In the genomic region with DNA sequence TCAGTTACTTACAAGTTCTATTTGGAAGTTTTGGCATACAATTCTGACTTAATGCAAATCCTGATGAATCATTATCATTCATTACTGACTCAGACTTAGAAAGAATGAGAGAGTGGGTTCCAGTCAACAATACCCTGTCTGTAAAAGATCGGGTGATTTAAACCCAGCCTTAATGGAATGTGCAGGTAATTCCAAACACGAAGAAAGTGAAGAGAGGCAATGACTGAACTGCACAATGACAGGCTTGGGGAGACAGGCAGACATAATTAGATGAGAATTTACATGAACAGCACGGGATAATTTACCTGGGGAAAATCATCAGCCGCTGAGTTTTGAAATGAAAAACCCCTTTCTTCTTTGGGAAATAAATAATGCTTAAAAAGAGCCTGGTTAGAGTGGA, we compare ENCODE assay signal across 17 mouse cellular contexts.
DNase-seq lines count a peak whose midpoint lies in the region; ATAC-seq and TF ChIP-seq lines count a peak whose summit lies in the region.
"Had no signal": no experiment of that assay in that cellular context is flagged by ENCODE, and none has a peak within 500 bp of the region (broad histone marks: within the 10 kb centered on the region; RNA-seq: fewer than 3 reads in every experiment).

No protein-coding gene starts in this region.

- H3K36me3 ChIP-seq in forebrain, embryonic 15.5 days = no peaks in the 10 kb centered on the region
- H3K36me3 ChIP-seq in forebrain, embryonic 11.5 days (ENCODE audit: control insufficient read depth, insufficient read depth, low read length) = no peaks in the 10 kb centered on the region
- no peaks in the 10 kb centered on the region for H3K36me3 ChIP-seq in midbrain, embryonic 16.5 days (ENCODE audit: control insufficient read depth, insufficient read depth, low read length)
- no peaks in the 10 kb centered on the region for H3K36me3 ChIP-seq in midbrain, postnatal 0 days (ENCODE audit: insufficient read depth, low read length)
- H3K36me3 ChIP-seq in forebrain, embryonic 16.5 days (ENCODE audit: control insufficient read depth, insufficient read depth) = no peaks in the 10 kb centered on the region
- H3K36me3 ChIP-seq in intestine, embryonic 16.5 days (ENCODE audit: control insufficient read depth, insufficient read depth, low read length) = no peaks in the 10 kb centered on the region
- H3K36me3 ChIP-seq: embryonic facial prominence, embryonic 13.5 days; heart, embryonic 15.5 days had no signal

- H3K9ac ChIP-seq in forebrain, embryonic 15.5 days (replicated peaks) = no peak overlapping the region
- no peak overlapping the region for H3K9ac ChIP-seq in forebrain, embryonic 11.5 days (ENCODE audit: low read length)
- H3K9ac ChIP-seq in midbrain, embryonic 16.5 days (ENCODE audit: low read depth, low read length) = no peak overlapping the region
- H3K9ac ChIP-seq in midbrain, postnatal 0 days (replicated peaks; ENCODE audit: low read length, poor library complexity, severe bottlenecking) = no peak overlapping the region
- H3K9ac ChIP-seq in forebrain, embryonic 16.5 days (replicated peaks; ENCODE audit: low read depth, low read length) = no peak overlapping the region
- H3K9ac ChIP-seq in intestine, embryonic 16.5 days (ENCODE audit: low read depth, low read length) = no peak overlapping the region
- H3K9ac ChIP-seq: embryonic facial prominence, embryonic 13.5 days; heart, embryonic 15.5 days; hindbrain, embryonic 14.5 days had no signal

- no peak for TF ChIP-seq CTCF in midbrain, postnatal 0 days (IDR thresholded peaks at IDR 0.05)

- H3K4me1 ChIP-seq in forebrain, embryonic 15.5 days = peaks cover 5% of the 10 kb centered on the region; the same call in 1 of the 2 replicates
- no peaks in the 10 kb centered on the region for H3K4me1 ChIP-seq in forebrain, embryonic 11.5 days (replicated peaks; ENCODE audit: control insufficient read depth, insufficient read depth, low read length)
- peaks cover 6% of the 10 kb centered on the region for H3K4me1 ChIP-seq in midbrain, embryonic 16.5 days (ENCODE audit: control insufficient read depth, insufficient read depth, low read length)
- H3K4me1 ChIP-seq in midbrain, postnatal 0 days (ENCODE audit: insufficient read depth, low read length) = no peaks in the 10 kb centered on the region
- 0 out of 2 replicates have a peak, but pooled peaks cover 3% of the 10 kb centered on the region for H3K4me1 ChIP-seq in forebrain, embryonic 16.5 days (replicated peaks; ENCODE audit: control insufficient read depth, insufficient read depth, low read length)
- no peaks in the 10 kb centered on the region for H3K4me1 ChIP-seq in intestine, embryonic 16.5 days (ENCODE audit: control insufficient read depth, insufficient read depth, low read length)
- H3K4me1 ChIP-seq: heart, embryonic 15.5 days had no signal

- 29% methylated on average over 4 of the region's 4 CpGs for WGBS in forebrain, embryonic 15.5 days
- 67% methylated on average over 4 of the region's 4 CpGs for WGBS in forebrain, embryonic 11.5 days
- 43% methylated on average over 4 of the region's 4 CpGs for WGBS in midbrain, embryonic 16.5 days
- 50% methylated on average over 4 of the region's 4 CpGs for WGBS in midbrain, postnatal 0 days
- 22% methylated on average over 4 of the region's 4 CpGs for WGBS in forebrain, embryonic 16.5 days
- WGBS in intestine, embryonic 16.5 days = 66% methylated on average over 4 of the region's 4 CpGs

- H3K4me2 ChIP-seq in forebrain, embryonic 15.5 days (replicated peaks) = no peak overlapping the region
- no peak overlapping the region for H3K4me2 ChIP-seq in forebrain, embryonic 11.5 days (ENCODE audit: low read depth, low read length, severe bottlenecking)
- H3K4me2 ChIP-seq in midbrain, embryonic 16.5 days (ENCODE audit: low read length) = no peak overlapping the region
- H3K4me2 ChIP-seq in midbrain, postnatal 0 days (ENCODE audit: low read depth, low read length, poor library complexity, severe bottlenecking) = no peak overlapping the region
- no peak overlapping the region for H3K4me2 ChIP-seq in forebrain, embryonic 16.5 days (ENCODE audit: low read length)
- H3K4me2 ChIP-seq in intestine, embryonic 16.5 days (ENCODE audit: low read depth, low read length) = no peak overlapping the region
- H3K4me2 ChIP-seq: embryonic facial prominence, embryonic 13.5 days; heart, embryonic 11.5 days; heart, embryonic 15.5 days; hindbrain, embryonic 14.5 days had no signal

- no peak overlapping the region for H3K4me3 ChIP-seq in forebrain, embryonic 15.5 days
- no peak overlapping the region for H3K4me3 ChIP-seq in forebrain, embryonic 11.5 days (ENCODE audit: low read depth, low read length)
- no peak overlapping the region for H3K4me3 ChIP-seq in midbrain, embryonic 16.5 days (ENCODE audit: low read depth, low read length)
- no peak overlapping the region for H3K4me3 ChIP-seq in midbrain, postnatal 0 days (ENCODE audit: low read depth, low read length)
- no peak overlapping the region for H3K4me3 ChIP-seq in forebrain, embryonic 16.5 days (replicated peaks; ENCODE audit: low read length)
- no peak overlapping the region for H3K4me3 ChIP-seq in intestine, embryonic 16.5 days (ENCODE audit: low read length)
- H3K4me3 ChIP-seq: embryonic facial prominence, embryonic 13.5 days; heart, adult 2 months; heart, embryonic 15.5 days had no signal

- 0 out of 2 replicates have a peak overlapping the region, but pooled peaks have one; percentile 6 for H3K27ac ChIP-seq in forebrain, embryonic 15.5 days (replicated peaks)
- no peak overlapping the region for H3K27ac ChIP-seq in forebrain, embryonic 11.5 days (ENCODE audit: low read depth, low read length)
- H3K27ac ChIP-seq in midbrain, embryonic 16.5 days (ENCODE audit: low read length) = peak overlapping the region; percentile 42; the same call in 1 of the 2 replicates
- no peak overlapping the region for H3K27ac ChIP-seq in midbrain, postnatal 0 days (ENCODE audit: low read depth, low read length)
- H3K27ac ChIP-seq in forebrain, embryonic 16.5 days (ENCODE audit: low read length) = no peak overlapping the region
- no peak overlapping the region for H3K27ac ChIP-seq in intestine, embryonic 16.5 days (ENCODE audit: low read length)
- H3K27ac ChIP-seq: embryonic facial prominence, embryonic 13.5 days; heart, adult 2 months; heart, embryonic 15.5 days had no signal

- DNase-seq in forebrain, embryonic 11.5 days (ENCODE audit: low spot score) = no peak
- no peak for DNase-seq in midbrain, postnatal 0 days (ENCODE audit: low spot score)
- DNase-seq: cerebellum, adult 18-20 months; cerebellum, adult 9-11 months; cerebellum, postnatal 36 days; gastrocnemius, postnatal 14 days; heart, adult 2 months; heart, postnatal 14 days; kidney, adult 18-20 months had no signal

- H3K27me3 ChIP-seq in forebrain, embryonic 15.5 days = no peaks in the 10 kb centered on the region
- no peaks in the 10 kb centered on the region for H3K27me3 ChIP-seq in forebrain, embryonic 11.5 days (ENCODE audit: control insufficient read depth, insufficient read depth, low read length)
- no peaks in the 10 kb centered on the region for H3K27me3 ChIP-seq in midbrain, embryonic 16.5 days (ENCODE audit: control insufficient read depth, insufficient read depth, low read depth, low read length)
- H3K27me3 ChIP-seq in midbrain, postnatal 0 days (ENCODE audit: insufficient read depth, low read length) = no peaks in the 10 kb centered on the region
- no peaks in the 10 kb centered on the region for H3K27me3 ChIP-seq in forebrain, embryonic 16.5 days (replicated peaks; ENCODE audit: control insufficient read depth, insufficient read depth, low read length)
- H3K27me3 ChIP-seq in intestine, embryonic 16.5 days (replicated peaks; ENCODE audit: control insufficient read depth, insufficient read depth, low read length) = no peaks in the 10 kb centered on the region
- H3K27me3 ChIP-seq: embryonic facial prominence, embryonic 13.5 days; heart, embryonic 15.5 days had no signal

- ATAC-seq in forebrain, embryonic 15.5 days (replicated peaks) = 0 out of 2 replicates have a peak, but pooled peaks have one; percentile 46
- ATAC-seq in forebrain, embryonic 11.5 days (replicated peaks; ENCODE audit: low FRiP score) = no peak
- ATAC-seq in midbrain, embryonic 16.5 days = peak; percentile 60
- ATAC-seq in midbrain, postnatal 0 days (ENCODE audit: low FRiP score) = no peak
- ATAC-seq in forebrain, embryonic 16.5 days = peak; percentile 65
- no peak for ATAC-seq in intestine, embryonic 16.5 days

- H3K9me3 ChIP-seq in forebrain, embryonic 15.5 days = no peaks in the 10 kb centered on the region
- no peaks in the 10 kb centered on the region for H3K9me3 ChIP-seq in forebrain, embryonic 11.5 days (ENCODE audit: control insufficient read depth, low read length)
- no peaks in the 10 kb centered on the region for H3K9me3 ChIP-seq in midbrain, embryonic 16.5 days (replicated peaks; ENCODE audit: control insufficient read depth, low read length, poor library complexity, severe bottlenecking)
- no peaks in the 10 kb centered on the region for H3K9me3 ChIP-seq in midbrain, postnatal 0 days (ENCODE audit: low read length)
- no peaks in the 10 kb centered on the region for H3K9me3 ChIP-seq in forebrain, embryonic 16.5 days (ENCODE audit: control insufficient read depth, low read length)
- no peaks in the 10 kb centered on the region for H3K9me3 ChIP-seq in intestine, embryonic 16.5 days (ENCODE audit: control insufficient read depth, low read length)
- H3K9me3 ChIP-seq: embryonic facial prominence, embryonic 13.5 days; heart, embryonic 15.5 days had no signal

Comparison
In these comparisons a context has a peak if more than half of its experiments do, and no peak if none do; other contexts are left out.
1. ATAC-seq: peak in forebrain, embryonic 15.5 days (single experiment), midbrain, embryonic 16.5 days (single experiment) and forebrain, embryonic 16.5 days (single experiment); none in forebrain, embryonic 11.5 days (single experiment), midbrain, postnatal 0 days (single experiment) and intestine, embryonic 16.5 days (single experiment).
2. H3K27ac ChIP-seq: peak in forebrain, embryonic 15.5 days (single experiment) and midbrain, embryonic 16.5 days (single experiment); none in forebrain, embryonic 11.5 days (single experiment), midbrain, postnatal 0 days (single experiment), forebrain, embryonic 16.5 days (single experiment) and intestine, embryonic 16.5 days (single experiment).